Mouse (Mus musculus) brain, embryonic 14.5 days (tissue): ENCODE measurements around the gene Slc38a3.

Experiments
- CTCF ChIP-seq: fragments of 200-500 bp; IDR thresholded peaks from 2 replicates; pipeline ENCODE4 v1.5.1; 2012; ENCODE audit warnings: inconsistent platforms, mild to moderate bottlenecking, moderate library complexity, borderline replicate concordance; ENCODE audit not compliant: insufficient read depth, insufficient read length; ENCODE audit errors: extremely low read depth
- POLR2A ChIP-seq: fragments of 200-500 bp; IDR thresholded peaks from 2 replicates; pipeline ENCODE4 v1.6.1; 2012; ENCODE audit warnings: mild to moderate bottlenecking, inconsistent platforms, borderline replicate concordance; ENCODE audit not compliant: poor library complexity, insufficient read depth, insufficient read length, severe bottlenecking; ENCODE audit errors: extremely low read depth

GRCm38 (mm10) chr9:107619546-107619879, 49.8 kb downstream of the Slc38a3 start:
- TF ChIP-seq CTCF (no peak), POLR2A (no peak)
